Mouse (Mus musculus) gastrocnemius, postnatal 25 days (tissue): ENCODE data around the gene Clasrp. TPM values are rescaled to one million over a fixed set of nuclear protein-coding genes. Genes with fewer than 3 reads are reported as not detected.
"Not testable (repeated sequence)": the region's sequence is repeated elsewhere in the genome, so short reads cannot be mapped to it uniquely, and the experiment has no call there.

Experiments used
- DNase-seq: peaks from one replicate; pipeline ENCODE4 v3.0.0; 2022
- total RNA-seq, 2 experiments: library from RNA; stranded (reverse); gene quantifications; 1 replicate in 1 of 2; 2 replicates in 1 of 2; pipeline ENCODE4 v1.2.3; 2021

Clasrp gene
- total RNA-seq, 2 experiments from 2014 or later = 11.2 to 12.4 TPM

DNA sequence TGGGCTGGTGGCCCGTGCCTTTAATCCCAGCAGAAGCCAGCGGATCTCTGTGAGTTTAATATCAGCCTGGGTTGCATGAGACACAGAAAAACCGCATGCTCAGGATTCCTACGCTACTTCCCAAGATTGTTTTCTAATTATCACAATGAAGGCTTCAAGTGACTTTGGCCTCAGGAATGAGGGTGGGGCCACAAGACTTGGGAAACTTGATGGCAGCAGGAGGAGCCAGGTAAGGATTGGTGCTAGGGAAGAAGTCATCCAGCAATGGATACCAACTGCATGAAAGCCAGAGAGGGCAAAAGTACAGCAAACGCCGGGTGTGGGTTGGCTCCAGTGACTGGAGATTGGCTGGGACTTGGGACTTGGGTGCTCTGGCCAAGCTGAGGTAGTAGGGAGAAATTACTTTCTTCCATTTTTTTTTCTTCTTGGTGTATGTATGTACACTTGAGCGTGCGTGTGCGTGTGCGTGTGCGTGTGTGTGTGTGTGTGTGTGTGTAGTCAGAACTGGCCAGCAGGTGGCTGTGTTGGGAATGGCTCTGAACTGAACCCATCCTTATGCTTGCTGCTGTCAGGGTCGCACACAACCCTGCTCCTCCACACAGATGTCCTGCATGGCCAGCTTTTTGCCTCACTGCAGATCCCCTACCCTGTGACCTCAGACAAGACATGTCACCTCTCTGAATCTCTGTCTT lies 5.5 kb upstream of the Clasrp start:
- no peak for DNase-seq

DNA sequence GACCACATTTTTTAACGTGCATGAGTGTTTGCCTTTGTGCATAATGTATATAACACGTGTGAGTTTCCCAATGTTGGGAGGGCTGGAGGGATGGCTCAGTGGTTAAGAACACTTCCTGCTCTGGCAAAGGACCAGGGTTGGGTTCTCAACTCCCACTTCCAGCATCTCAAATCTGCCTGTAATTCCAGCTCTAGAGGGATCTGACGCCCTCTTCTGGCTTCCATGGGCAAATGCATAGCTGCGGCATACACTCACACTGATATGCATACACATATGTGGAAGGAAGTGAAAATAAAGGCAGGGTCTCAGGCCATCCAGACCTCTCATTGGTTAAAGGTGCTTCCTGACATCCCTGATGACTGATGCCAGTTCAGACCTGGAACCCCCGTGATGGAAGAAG lies 3.0 kb upstream of the Clasrp start:
- DNase-seq = no peak

DNA sequence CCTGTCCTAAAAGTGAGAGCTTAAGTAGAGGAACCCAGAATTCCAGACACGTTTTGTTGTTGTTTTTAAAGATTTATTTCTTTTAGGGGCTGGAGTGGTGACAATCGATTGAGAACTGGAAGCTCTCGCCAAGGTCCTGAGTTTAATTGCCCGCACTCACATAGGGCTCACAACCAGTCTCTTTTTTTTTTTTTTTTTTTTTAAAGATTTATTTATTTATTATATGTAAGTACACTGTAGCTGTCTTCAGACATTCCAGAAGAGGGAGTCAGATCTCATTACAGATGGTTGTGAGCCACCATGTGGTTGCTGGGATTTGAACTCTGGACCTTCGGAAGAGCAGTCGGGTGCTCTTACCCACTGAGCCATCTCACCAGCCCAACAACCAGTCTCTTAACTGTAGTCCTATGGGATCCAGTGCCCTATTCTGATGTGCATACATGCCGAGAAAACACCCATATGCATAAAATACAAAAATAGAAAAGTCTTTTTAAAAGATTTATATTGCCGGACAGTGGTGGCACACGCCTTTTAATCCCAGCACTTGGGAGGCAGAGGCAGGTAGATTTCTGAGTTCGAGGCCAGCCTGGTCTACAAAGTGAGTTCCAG lies 424 bp upstream of the Clasrp start:
- not testable (repeated sequence) for DNase-seq

DNA sequence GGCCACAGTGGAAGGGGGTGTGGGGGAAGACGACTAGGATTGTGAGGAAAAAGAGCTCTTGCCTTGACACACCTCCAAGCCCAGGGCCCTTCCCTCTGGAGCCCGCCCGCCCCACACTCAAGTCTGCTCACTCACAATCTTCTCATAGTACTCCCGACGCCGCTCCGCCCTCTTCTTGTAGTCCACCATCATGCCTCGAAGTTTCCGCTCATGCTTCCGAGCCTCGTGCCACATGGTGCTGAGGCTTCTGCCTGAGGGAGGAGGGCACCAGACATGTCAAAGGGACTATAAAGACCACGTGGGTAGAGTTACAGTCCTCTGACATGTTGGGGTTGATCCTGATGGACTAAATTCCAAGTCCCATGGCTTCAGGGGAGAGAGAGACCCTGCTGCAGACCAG lies 1.2 kb downstream of the Clasrp start:
- no peak for DNase-seq

DNA sequence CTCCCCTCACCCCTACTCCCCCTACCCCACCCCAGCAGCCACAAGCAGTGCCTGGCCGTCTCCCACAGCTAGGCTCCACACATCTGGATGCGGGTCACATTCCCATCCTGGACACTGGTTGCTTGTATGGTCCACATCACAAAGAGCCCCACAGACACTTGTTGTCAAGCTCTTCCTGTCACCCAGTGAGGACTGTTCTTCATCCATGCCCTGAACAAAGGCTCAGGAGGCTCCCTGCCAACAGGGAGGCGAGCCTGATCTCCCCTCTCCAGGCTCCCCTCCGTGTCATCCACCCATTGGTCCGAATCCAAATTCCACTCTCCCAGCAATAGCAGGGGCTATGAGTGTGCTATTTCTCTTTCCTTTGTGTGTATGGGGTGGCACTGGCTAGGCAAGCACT lies 3.7 kb downstream of the Clasrp start:
- no peak for DNase-seq

DNA sequence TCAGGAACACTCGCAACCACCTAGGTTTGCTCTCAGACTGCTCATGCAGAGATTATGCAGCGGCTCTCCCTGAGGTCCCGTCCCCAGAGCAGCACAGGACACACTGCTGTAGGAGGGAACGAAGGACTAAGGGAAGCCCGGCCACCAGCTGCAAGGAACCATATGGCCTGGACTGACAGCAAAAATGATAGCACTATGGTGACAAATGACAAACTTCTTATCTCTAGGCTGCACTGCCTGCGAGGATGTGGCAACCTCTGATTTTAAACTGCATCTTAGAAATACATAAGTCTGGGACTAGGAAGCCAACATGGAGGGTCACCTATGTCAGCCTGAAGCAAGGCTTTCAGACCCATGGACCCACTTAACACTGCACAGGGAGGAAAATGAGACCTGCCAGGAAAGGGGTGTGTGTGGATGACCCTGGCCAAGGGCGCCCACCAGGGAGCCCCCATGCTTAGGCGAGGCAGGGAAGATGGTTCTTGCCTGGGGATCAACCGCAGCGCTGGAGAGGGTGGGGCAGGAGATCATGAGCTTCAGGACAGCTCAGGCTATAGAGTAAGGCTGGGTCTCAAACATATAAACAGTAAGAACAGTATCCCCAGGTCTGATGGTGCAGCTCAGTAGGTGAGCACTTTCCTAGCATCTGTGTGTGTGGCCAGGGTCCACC lies 11.1 kb downstream of the Clasrp start:
- DNase-seq = no peak

DNA sequence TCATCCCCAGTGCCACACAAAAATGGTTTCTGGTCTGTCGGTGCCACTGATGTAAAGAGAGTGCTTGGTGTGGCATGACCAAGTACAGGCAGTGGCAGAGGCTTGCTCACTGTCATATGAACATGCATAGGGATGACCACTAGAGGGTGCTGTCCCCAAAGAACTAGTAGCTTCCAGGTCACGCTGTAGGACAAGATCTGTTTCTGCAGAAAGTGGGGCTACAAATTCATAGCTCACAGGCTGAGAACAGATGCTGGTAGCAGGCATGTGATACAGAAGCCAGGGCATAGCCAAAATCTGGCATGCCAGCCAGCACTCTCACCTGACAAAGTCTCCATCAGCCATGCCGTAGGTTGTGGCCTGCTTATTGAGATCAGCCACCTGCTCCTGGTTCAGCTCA lies 14.4 kb downstream of the Clasrp start:
- DNase-seq = no peak

DNA sequence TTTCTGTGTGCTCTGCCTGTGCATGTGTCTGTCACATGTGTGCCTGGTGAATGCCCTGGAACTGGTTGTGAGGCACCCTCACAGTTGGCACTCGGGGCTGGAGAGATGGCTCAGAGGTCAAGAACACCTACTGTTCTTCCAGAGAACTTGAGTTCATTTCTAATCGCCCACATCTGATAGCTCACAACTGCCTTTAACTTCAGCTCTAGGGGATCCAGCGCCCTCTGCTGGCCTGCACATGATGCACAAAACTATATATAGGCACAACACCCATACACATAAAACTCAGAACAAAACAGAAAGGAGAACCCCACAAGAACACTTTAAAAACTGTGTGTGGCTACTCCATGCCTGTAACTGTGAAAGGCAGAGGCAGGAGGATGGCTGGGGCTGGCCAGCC lies 15.1 kb downstream of the Clasrp start:
- DNase-seq = no peak

DNA sequence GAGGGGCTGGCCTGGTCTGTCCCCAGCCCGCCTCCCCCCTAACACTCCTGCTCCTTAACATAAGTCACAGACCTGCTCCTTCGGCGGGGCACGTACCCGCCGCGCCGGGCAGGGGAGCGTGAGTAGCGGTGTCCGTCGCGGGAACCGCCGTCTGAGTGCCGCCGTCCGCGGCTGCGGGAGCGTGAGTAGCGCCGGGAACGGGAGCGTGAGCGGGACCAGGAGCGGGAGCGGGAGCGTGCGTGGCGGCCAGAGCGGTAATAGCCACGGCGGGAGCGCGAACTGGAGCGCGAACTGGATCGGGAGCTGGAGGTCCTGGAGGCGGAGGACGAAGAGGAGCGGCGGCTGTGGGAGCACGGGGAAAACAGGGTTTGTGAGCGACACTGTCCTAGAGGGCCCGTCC lies 18.0 kb downstream of the Clasrp start:
- no peak for DNase-seq

DNA sequence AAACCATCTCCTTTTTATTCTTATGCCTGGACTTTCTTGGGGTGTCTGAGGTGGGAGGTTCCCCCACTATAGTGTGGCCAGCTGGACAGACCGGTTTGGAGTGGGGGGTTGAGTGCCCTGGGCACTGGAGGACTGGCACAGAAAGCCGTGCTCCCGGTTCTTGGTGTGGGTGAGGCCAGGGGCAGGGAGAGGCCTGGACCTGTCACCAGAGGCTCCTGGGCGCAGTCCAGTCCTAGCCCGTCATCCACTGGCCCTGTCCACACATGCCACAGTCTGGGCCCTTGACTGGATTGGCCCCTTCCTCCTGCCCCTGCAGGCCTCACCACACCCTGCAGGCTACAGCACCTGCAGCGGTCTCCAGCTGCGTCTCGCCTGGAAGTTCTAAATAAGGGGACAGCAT lies 23.7 kb downstream of the Clasrp start:
- no peak for DNase-seq

DNA sequence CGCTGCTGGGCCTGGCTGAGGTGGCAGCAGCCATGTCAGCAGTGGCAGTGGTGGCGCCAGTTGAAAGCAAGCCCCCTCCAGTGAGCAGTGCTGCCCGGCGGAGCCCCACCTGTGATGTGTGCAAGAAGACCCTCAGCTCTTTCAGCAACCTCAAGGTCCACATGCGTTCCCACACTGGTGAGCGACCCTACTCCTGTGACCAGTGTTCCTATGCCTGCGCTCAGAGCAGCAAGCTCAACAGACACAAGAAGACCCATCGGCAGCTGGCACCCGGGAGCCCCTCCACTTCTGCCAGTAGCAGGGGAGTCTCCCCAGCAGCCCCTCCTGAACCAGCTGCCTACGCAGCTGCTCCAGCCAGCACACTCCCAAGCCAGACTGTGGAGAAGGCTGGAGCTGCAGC lies 24.5 kb downstream of the Clasrp start:
- DNase-seq = no peak

DNA sequence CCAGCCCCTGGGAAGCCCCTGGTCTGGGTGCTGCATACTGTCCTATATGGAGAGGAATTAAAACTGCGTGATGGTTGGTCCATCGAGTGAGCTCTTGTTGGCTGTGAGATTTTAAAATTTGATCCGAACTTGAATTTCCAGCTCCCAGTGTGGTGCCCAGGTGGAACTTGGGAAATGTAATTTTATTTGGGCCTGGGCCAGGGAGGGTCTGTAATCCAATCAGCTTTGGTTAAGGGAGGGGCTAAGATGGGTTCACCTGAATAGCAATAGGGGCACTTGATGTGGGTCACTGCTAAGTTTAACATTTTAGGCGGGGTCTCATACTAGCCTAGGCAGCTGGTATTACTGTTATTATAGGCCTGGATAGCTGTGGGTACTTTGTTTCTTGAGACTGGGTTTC lies 25.9 kb downstream of the Clasrp start:
- DNase-seq = no peak

DNA sequence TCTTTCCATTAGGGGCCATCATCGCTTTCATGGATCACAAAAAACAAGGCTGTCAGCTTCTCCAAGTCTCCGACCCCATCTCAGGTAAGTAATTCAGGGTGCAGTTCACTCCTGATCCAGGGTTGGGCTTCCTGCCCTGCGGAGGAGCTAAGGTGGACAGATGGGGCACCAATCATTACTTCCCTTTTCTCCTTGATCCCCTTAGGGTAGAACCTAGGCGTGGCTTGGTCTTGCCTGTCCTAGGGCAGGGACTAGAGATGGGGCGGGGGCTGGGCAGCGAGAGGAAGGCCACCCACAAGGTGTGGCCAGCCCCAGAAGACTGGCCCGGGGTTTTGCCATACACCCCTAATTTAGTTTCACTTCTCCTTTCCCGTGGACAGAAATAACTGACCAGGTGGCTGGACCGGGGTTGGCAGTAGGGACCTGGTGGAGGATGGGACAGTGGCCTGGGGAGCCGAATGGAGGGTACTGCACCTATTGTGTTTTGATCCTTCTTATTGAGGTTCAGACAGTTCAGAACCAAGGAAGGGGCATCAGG lies 26.3 kb downstream of the Clasrp start:
- DNase-seq = no peak

DNA sequence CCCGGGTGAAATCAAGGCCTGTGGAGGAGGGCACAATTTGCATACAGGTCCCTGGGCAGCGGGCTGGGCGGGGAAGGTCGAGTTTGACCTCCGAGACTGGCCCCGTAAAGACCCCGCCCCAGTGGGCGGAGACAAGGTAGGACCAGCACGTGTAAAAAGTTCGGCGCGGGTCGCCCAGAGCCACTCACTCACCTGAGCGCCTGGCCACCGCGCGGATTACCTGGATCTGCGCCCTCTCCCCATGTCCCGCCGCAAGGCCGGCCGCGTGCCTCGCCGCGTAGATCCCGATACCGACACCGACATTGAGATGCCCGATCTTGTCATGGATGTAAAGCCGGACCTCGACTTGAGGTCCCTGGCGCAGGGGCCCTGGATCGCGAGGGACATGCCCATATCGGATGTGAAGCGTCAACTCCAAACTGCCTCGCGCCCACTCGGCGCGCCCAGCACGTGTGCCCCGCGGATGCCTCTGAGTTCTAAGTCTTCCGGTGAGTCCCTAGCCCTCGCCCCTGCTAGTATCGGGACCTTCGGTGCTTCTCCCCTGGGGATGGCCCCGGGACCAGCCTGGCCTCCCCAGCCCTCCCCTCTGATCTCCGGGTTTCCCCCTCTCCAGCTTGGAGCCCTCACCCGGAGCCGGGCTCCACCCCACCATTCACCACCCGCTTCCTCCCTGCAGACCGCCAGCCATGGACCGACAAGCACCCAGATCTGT lies 27.0 kb downstream of the Clasrp start, which contains the start of the genes Zfp296 and Gemin7:
TSS of gene Zfp296 (plus strand) at position 147 of the 712 bp plus-strand sequence.
TSS of gene Gemin7 (minus strand) at position 455 of the 712 bp plus-strand sequence.
- peak; percentile 15 for DNase-seq

DNA sequence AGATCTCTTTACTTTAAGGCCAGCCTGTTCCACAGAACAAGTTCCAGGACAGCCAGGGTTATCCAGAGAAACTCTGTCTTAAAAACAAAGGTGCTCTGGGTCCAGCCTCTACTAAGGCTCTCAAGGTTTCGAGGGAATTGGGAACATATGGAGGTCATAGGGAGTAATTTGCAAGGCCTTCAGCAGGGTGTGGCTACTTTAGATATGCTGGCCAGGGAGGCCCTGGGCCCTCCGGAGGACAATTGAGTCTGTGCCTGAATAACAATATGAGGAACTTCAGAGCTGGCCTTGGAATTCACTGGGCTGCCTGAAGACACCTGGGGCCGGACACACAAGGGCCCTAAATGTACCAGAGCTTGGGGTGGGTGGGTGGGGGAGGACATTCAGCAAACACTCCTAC lies 28.7 kb downstream of the Clasrp start:
- DNase-seq = no peak

DNA sequence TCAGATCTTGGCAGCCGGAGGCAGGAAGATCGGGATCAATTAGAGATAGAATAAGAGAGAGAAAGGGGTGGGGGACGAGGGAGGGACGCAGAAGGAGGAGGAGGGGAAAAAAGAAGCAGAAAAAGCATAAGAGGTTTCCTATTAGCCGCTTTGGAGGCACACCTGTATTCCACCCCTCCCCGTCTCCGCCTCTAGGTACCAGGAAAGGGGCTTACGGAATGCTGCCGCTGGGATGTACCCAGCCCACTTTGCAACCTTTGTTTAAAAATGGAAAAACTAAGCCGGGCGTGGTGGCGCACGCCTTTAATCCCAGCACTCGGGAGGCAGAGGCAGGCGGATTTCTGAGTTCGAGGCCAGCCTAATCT lies 30.5 kb downstream of the Clasrp start:
- DNase-seq = no peak

DNA sequence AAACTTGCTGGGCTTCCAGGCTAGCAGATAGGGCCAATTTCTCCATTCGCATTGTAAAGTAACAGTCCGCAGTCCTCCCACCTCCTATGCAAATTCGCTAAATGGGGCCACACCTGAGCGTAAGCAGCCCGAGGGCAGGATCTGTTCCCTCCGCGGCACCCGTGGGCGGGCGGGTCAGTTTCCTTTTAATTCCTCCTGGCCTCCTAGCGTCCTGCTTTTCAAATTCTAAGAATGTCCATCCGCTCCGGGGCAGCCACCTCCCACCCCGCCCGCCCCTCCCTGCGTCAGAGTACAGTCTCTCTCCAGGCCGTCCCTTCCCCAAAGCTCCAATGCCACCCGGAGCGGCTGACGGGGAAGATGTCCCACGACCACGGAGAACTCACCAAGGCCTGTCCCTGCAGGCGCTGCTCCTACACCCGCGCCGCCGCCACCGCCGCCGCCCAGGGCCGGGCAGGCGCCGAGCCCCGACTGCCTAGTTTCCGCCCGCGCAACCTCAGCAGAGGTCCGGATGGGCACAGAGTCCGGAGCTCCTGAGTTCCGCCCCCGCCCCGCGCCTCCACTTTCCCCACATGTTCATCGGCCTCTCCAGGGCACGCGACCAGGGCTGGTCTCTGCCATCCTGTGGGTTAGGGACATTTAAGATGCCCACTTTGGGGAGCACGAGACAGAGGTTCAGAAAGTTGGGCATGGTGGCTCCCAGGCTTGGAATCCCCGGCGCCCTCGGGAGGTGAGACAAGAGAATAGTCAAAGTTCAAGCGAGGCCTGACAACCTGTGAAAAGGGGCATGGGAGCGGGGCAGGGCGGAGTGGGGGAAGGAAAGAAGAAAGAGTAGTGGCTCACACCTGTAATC lies 31.1 kb downstream of the Clasrp start:
- DNase-seq = peak; percentile 82

DNA sequence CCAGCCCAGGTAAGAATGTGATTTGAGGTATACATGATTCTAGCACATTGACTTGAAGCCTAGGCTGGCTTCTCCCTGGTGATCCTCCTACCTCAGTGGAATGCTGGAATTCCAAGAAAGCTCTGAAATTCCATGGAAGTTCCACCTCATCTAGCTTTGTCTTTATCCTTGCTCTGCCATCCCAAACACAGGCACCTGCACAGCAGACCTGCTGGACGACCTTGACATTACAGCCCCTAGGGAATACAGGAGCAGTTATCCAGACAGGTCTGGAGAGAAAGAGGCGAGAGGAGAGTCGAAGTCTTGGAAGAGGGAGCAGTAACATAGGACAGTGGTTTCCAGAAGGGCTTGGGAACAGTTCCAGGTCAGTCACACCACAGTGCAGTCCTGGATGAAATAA lies 34.6 kb downstream of the Clasrp start:
- no peak for DNase-seq

DNA sequence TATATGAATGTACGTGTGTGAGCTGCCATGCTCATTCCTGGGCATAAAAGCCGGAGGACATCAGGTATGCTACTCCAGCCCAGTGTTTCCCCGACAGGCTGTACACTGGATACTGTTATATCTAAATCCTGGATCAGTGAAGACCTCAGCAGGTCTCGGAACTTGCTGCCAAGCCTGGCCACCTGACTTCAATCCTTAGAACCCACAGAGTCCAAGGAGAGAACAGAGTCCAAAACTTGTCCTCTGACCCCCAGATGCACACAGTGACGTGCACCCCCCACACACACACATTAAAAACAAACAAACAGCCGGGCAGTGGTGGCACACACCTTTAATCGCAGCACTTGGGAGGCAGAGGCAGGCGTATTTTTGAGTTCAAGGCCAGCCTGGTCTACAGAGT lies 36.9 kb downstream of the Clasrp start:
- no peak for DNase-seq

DNA sequence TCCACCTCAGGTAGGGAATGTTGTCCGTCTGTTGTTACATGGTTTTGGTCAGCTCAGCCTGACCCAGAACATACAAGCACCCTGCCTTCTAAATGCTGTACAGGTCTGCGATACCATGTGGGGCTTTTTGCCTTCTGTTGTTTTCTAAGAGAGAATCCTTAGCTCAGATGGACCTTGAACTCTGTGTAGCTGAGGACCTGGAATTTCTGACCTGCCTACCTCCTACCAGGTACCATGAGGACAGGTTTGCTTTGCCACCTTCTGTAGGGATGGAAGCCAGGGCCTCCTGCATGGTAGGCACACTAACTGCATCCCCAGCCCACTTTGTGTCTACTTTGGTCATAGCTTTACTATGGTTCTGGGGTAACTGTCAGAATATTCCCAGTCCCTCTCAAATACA lies 38.5 kb downstream of the Clasrp start:
- no peak for DNase-seq

DNA sequence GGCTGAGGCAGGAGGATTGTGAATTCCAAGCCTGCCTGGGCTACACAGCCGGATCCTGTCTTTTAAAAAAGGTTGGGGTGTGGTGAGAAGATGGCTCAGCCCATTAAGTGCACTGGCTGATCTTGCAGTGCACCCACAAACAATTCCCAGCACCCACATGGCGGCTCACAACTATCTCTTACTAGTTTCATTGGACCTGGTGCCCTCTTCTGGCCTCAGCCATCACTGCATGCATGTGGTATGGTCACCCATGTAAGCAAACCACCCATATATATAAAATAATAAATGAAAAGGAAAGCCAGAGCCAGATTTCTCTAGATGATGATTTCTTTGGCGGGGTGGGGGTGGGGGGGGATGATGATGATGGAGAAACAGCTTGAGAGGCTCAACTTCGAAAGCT lies 39.8 kb downstream of the Clasrp start:
- no peak for DNase-seq

DNA sequence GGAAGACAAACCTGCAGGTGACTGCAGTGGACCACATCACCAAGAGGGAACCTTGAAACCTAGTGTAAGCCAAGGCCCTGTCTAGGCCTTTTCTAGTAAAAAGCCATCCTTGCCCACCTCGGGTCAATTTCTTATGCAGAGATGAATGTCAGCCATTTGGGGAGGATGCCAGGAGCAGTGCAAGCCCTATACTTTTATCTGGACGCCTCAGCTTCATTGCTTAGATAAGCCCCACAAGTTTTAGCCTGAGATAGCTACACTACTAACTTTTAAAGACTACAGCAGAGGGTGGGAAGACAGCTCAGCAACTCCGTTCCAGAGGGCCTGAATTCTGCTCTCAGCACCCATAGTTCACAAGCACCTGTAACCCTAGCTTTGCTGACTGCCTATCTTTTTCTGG lies 40.4 kb downstream of the Clasrp start:
- no peak for DNase-seq
